Mouse (Mus musculus) kidney, embryonic 15.5 days (tissue): ENCODE results near the gene Cryzl1. TPM values are rescaled to one million over a fixed set of nuclear protein-coding genes. Genes with fewer than 3 reads are reported as not detected.
A peak's percentile ranks its signal among the peaks of the same experiment; 100 is the strongest.

Experiments
- ATAC-seq: fragments of 200-750 bp; cut with Nextera tagmentation; replicated peaks from 2 replicates; pipeline ENCODE4 v1.8.0; 2017; ENCODE audit warnings: moderate TSS enrichment; ENCODE audit not compliant: low FRiP score
- H3K27ac ChIP-seq: fragments of 300-500 bp; sonication (generic); 2 replicates; pipeline ENCODE4 v1.5.1; 2015; ENCODE audit warnings: mild to moderate bottlenecking, inconsistent platforms
- H3K27me3 ChIP-seq: fragments of 300-500 bp; sonication (generic); 2 replicates; pipeline ENCODE4 v1.6.1; 2015; ENCODE audit warnings: inconsistent platforms
- H3K36me3 ChIP-seq: fragments of 300-500 bp; sonication (generic); 2 replicates; pipeline ENCODE4 v1.6.1; 2015; ENCODE audit warnings: inconsistent platforms
- H3K4me1 ChIP-seq: fragments of 300-500 bp; sonication (generic); 2 replicates; pipeline ENCODE4 v1.6.1; 2015; ENCODE audit warnings: inconsistent platforms
- H3K4me2 ChIP-seq: fragments of 300-500 bp; sonication (generic); 2 replicates; pipeline ENCODE4 v1.6.1; 2015; ENCODE audit warnings: moderate library complexity, mild to moderate bottlenecking, inconsistent platforms
- H3K4me3 ChIP-seq: fragments of 300-500 bp; sonication (generic); replicated peaks from 2 replicates; pipeline ENCODE4 v1.5.1; 2015; ENCODE audit warnings: mild to moderate bottlenecking, inconsistent platforms
- H3K9ac ChIP-seq: fragments of 300-500 bp; sonication (generic); 2 replicates; pipeline ENCODE4 v1.6.1; 2015; ENCODE audit warnings: mild to moderate bottlenecking, inconsistent platforms
- H3K9me3 ChIP-seq: fragments of 300-500 bp; sonication (generic); replicated peaks from 2 replicates; pipeline ENCODE4 v1.6.1; 2016; ENCODE audit warnings: inconsistent platforms
- WGBS: fragments of 180-500 bp; shearing (Covaris S2); methylation state at CpG from one replicate; pipeline ENCODE4 v1.1.7; 2015; ENCODE audit warnings: mixed read lengths; 5-methylcytosine and 5-hydroxymethylcytosine counted together
- polyA plus RNA-seq: library from polyadenylated mRNA; unstranded; fragments of >200 nt; fragmentation: Nextera tagmentation; extraction: Ambion mirVana; gene quantifications from 2 replicates; pipeline ENCODE4 v1.2.1, GENCODE M21; 2015

Cryzl1 gene
- polyA plus RNA-seq, 1 experiment from 2014 or later = 68.8 TPM

GRCm38 (mm10) chr16:91704603-91705340, 24.0 kb downstream of the Cryzl1 start:
- H3K27ac ChIP-seq = no peak overlapping the region
- H3K36me3 ChIP-seq = peaks cover 57% of the 10 kb centered on the region
- no peak overlapping the region for H3K9ac ChIP-seq
- no peak overlapping the region for H3K4me3 ChIP-seq
- no peaks in the 10 kb centered on the region for H3K9me3 ChIP-seq
- ATAC-seq = no peak
- peaks cover 22% of the 10 kb centered on the region for H3K4me1 ChIP-seq
- no peaks in the 10 kb centered on the region for H3K27me3 ChIP-seq
- WGBS = 83% methylated on average over 14 of the region's 14 CpGs
- no peak overlapping the region for H3K4me2 ChIP-seq

- WGBS = 22% methylated on average over 3 of the region's 3 CpGs
- Histone ChIP-seq H3K9ac (no peak overlapping the region), H3K9me3 (no peaks in the 10 kb centered on the region), H3K27me3 (no peaks in the 10 kb centered on the region), H3K36me3 (peaks cover 66% of the 10 kb centered on the region), H3K27ac (peak overlapping the region; percentile 71; the same call in 1 of the 2 replicates), H3K4me1 (peaks cover 22% of the 10 kb centered on the region), H3K4me3 (no peak overlapping the region), H3K4me2 (no peak overlapping the region)
- peak; percentile 77 for ATAC-seq
Observed at GRCm38 (mm10) chr16:91702771-91703188, 26.0 kb downstream of the Cryzl1 start.

GRCm38 (mm10) chr16:91701908-91702307, 26.9 kb downstream of the Cryzl1 start:
- Histone ChIP-seq H3K27me3 (no peaks in the 10 kb centered on the region), H3K36me3 (peaks cover 65% of the 10 kb centered on the region), H3K9ac (0 out of 2 replicates have a peak overlapping the region, but pooled peaks have one; percentile 2), H3K4me3 (no peak overlapping the region), H3K4me2 (0 out of 2 replicates have a peak overlapping the region, but pooled peaks have one; percentile 9), H3K4me1 (peaks cover 22% of the 10 kb centered on the region), H3K9me3 (no peaks in the 10 kb centered on the region), H3K27ac (peak overlapping the region; percentile 71)
- peak; percentile 79 for ATAC-seq
- 31% methylated on average over 13 of the region's 13 CpGs for WGBS

- Histone ChIP-seq H3K4me2 (no peak overlapping the region), H3K36me3 (peaks cover 57% of the 10 kb centered on the region)
- WGBS = 92% methylated on average over 1 of the region's 1 CpGs
Observed at GRCm38 (mm10) chr16:91698995-91699394, 29.8 kb downstream of the Cryzl1 start.

GRCm38 (mm10) chr16:91695108-91695755, 33.5 kb downstream of the Cryzl1 start:
- Histone ChIP-seq H3K27me3 (no peaks in the 10 kb centered on the region), H3K9me3 (no peaks in the 10 kb centered on the region), H3K9ac (no peak overlapping the region), H3K4me1 (peaks cover 13% of the 10 kb centered on the region), H3K27ac (peak overlapping the region; percentile 29; the same call in 1 of the 2 replicates), H3K36me3 (peaks cover 42% of the 10 kb centered on the region), H3K4me2 (0 out of 2 replicates have a peak overlapping the region, but pooled peaks have one; percentile 25), H3K4me3 (no peak overlapping the region)
- 21% methylated on average over 8 of the region's 8 CpGs for WGBS
- ATAC-seq = peak; percentile 64; the same call in 1 of the 2 replicates

More at GRCm38 (mm10) chr16:91698995-91699394, 29.8 kb downstream of the Cryzl1 start:
- Histone ChIP-seq H3K4me3 (no peak overlapping the region), H3K9ac (no peak overlapping the region), H3K27me3 (no peaks in the 10 kb centered on the region), H3K4me1 (peaks cover 35% of the 10 kb centered on the region), H3K9me3 (no peaks in the 10 kb centered on the region), H3K27ac (no peak overlapping the region)
- ATAC-seq = no peak

GRCm38 (mm10) chr16:91694455-91695084, 34.2 kb downstream of the Cryzl1 start:
- H3K4me1 ChIP-seq = peaks cover 16% of the 10 kb centered on the region
- ATAC-seq = peak; percentile 94
- 0 out of 2 replicates have a peak overlapping the region, but pooled peaks have one; percentile 29 for H3K27ac ChIP-seq
- H3K9me3 ChIP-seq = no peaks in the 10 kb centered on the region
- no peak overlapping the region for H3K4me3 ChIP-seq
- no peak overlapping the region for H3K9ac ChIP-seq
- H3K36me3 ChIP-seq = peaks cover 38% of the 10 kb centered on the region
- H3K27me3 ChIP-seq = no peaks in the 10 kb centered on the region
- 0 out of 2 replicates have a peak overlapping the region, but pooled peaks have one; percentile 25 for H3K4me2 ChIP-seq
- 32% methylated on average over 14 of the region's 14 CpGs for WGBS

- no peaks in the 10 kb centered on the region for H3K9me3 ChIP-seq
- H3K4me3 ChIP-seq = no peak overlapping the region; the same call in 1 of the 2 replicates
- H3K4me2 ChIP-seq = peak overlapping the region; percentile 84; the same call in 1 of the 2 replicates
- 51% methylated on average over 7 of the region's 7 CpGs for WGBS
- ATAC-seq = no peak
- H3K4me1 ChIP-seq = peaks cover 21% of the 10 kb centered on the region
- H3K36me3 ChIP-seq = peaks cover 20% of the 10 kb centered on the region
- H3K9ac ChIP-seq = no peak overlapping the region
- no peak overlapping the region for H3K27ac ChIP-seq
- no peaks in the 10 kb centered on the region for H3K27me3 ChIP-seq
Observed at GRCm38 (mm10) chr16:91689791-91690190, 39.0 kb downstream of the Cryzl1 start.

GRCm38 (mm10) chr16:91688619-91689334, 40.0 kb downstream of the Cryzl1 start, which contains the start of gene Donson:
Gene Donson, minus strand, starts transcription at chr16:91688770.
- no peaks in the 10 kb centered on the region for H3K9me3 ChIP-seq
- H3K36me3 ChIP-seq = peaks cover 23% of the 10 kb centered on the region
- H3K4me3 ChIP-seq = peak within 1 kb of the TSS; percentile 99
- peak within 1 kb of the TSS; percentile 85 for H3K27ac ChIP-seq
- H3K4me2 ChIP-seq = peak within 1 kb of the TSS; percentile 84
- peaks cover 17% of the 10 kb centered on the region for H3K4me1 ChIP-seq
- peak; percentile 99 for ATAC-seq
- H3K27me3 ChIP-seq = no peaks in the 10 kb centered on the region
- under 1% methylated on average over 71 of the region's 71 CpGs for WGBS
- H3K9ac ChIP-seq = peak within 1 kb of the TSS; percentile 91

GRCm38 (mm10) chr16:91688023-91688618, 40.7 kb downstream of the Cryzl1 start:
- WGBS = 2% methylated on average over 50 of the region's 51 CpGs
- H3K27me3 ChIP-seq = no peaks in the 10 kb centered on the region
- peaks cover 17% of the 10 kb centered on the region for H3K4me1 ChIP-seq
- peak overlapping the region; percentile 91 for H3K9ac ChIP-seq
- peak overlapping the region; percentile 80 for H3K27ac ChIP-seq
- H3K9me3 ChIP-seq = no peaks in the 10 kb centered on the region
- peak overlapping the region; percentile 84 for H3K4me2 ChIP-seq
- peaks cover 26% of the 10 kb centered on the region for H3K36me3 ChIP-seq
- peak overlapping the region; percentile 99 for H3K4me3 ChIP-seq
- peak; percentile 69 for ATAC-seq

GRCm38 (mm10) chr16:91686369-91686768, 42.4 kb downstream of the Cryzl1 start:
- 76% methylated on average over 5 of the region's 5 CpGs for WGBS
- Histone ChIP-seq H3K4me2 (no peak overlapping the region), H3K4me1 (peaks cover 17% of the 10 kb centered on the region), H3K4me3 (no peak overlapping the region), H3K9ac (no peak overlapping the region), H3K27ac (no peak overlapping the region), H3K27me3 (no peaks in the 10 kb centered on the region), H3K36me3 (peaks cover 44% of the 10 kb centered on the region), H3K9me3 (no peaks in the 10 kb centered on the region)
- ATAC-seq = no peak

GRCm38 (mm10) chr16:91685526-91685925, 43.2 kb downstream of the Cryzl1 start:
- Histone ChIP-seq H3K9me3 (no peaks in the 10 kb centered on the region), H3K4me1 (peaks cover 17% of the 10 kb centered on the region), H3K4me3 (no peak overlapping the region), H3K9ac (no peak overlapping the region), H3K27ac (no peak overlapping the region), H3K36me3 (peaks cover 52% of the 10 kb centered on the region), H3K4me2 (no peak overlapping the region), H3K27me3 (no peaks in the 10 kb centered on the region)
- 87% methylated on average over 5 of the region's 5 CpGs for WGBS
- no peak for ATAC-seq
